Mouse (Mus musculus): ENCODE measurements at regions not wholly inside any gene's neighbourhood (a gene's known extent, or its start where the extent isn't known, plus 50 kb on each side); places are given as distances from the start of the nearest gene placed in this dataset.

DNA sequence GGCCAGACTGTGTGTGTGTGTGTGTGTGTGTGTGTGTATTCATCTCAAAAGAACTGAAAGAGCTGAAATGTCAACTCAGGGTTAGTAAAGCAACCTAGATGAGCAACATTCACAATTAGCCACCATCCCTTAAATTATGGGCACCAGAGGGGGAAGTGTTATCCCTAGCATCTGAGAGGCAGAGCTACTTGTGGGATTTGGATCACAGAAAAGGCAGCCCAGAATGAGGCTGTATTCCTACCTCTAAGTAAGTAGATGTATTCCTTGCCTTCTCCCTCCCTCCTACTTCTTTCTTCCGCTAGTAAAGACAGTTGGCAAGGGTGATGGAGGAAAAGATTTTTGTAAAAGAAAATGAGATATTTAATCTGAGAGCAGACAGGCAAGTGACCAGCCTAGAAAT lies 131.6 kb downstream of the Emp1 start:
- H3K9ac ChIP-seq (ENCODE audit: control insufficient read depth, low read depth, low read length, poor library complexity, severe bottlenecking): no peak overlapping the region
- H3K4me1 ChIP-seq (ENCODE audit: control insufficient read depth in 1 of 2, insufficient read depth in 2 of 2, low read length in 2 of 2): no peaks in the 10 kb centered on the region
- TF ChIP-seq TBP (IDR thresholded peaks at IDR 0.05; ENCODE audit: low read depth, low read length) (no peak), MEF2A (IDR thresholded peaks at IDR 0.05; ENCODE audit: extremely low read depth, insufficient replicate concordance, low read depth, low read length, poor library complexity, severe bottlenecking) (no peak), KAT2A (conservative IDR thresholded peaks at IDR 0.05; ENCODE audit: low read depth, low read length) (no peak), ZMIZ1 (IDR thresholded peaks at IDR 0.05; ENCODE audit: low read depth, low read length) (no peak), MAZ (IDR thresholded peaks at IDR 0.05; ENCODE audit: low read depth, low read length) (no peak), RAD21 (IDR thresholded peaks at IDR 0.05; ENCODE audit: low read depth, low read length) (no peak), MAFK (IDR thresholded peaks at IDR 0.05; ENCODE audit: borderline replicate concordance, low read depth, low read length) (no peak), CTCF (IDR thresholded peaks at IDR 0.05 in 2 of 3, conservative IDR thresholded peaks at IDR 0.05 in 1 of 3; ENCODE audit: control insufficient read depth in 1 of 3, insufficient read depth in 1 of 3, low read depth in 2 of 3, low read length in 3 of 3, poor library complexity in 1 of 3, severe bottlenecking in 1 of 3) (no peak), MAX (IDR thresholded peaks at IDR 0.05; ENCODE audit: low read length) (no peak), TAL1 (IDR thresholded peaks at IDR 0.05; ENCODE audit: low read length) (no peak), USF2 (IDR thresholded peaks at IDR 0.05; ENCODE audit: borderline replicate concordance in 1 of 2, insufficient read depth in 1 of 2, low read depth in 1 of 2, low read length in 2 of 2) (no peak), ETS1 (IDR thresholded peaks at IDR 0.05; ENCODE audit: low read depth, low read length) (no peak), POLR2AphosphoS2 (IDR thresholded peaks at IDR 0.05; ENCODE audit: low read length) (no peak), MYB (IDR thresholded peaks at IDR 0.05; ENCODE audit: low read depth, low read length) (no peak), UBTF (IDR thresholded peaks at IDR 0.05; ENCODE audit: borderline replicate concordance, insufficient read depth, low read depth, low read length) (no peak), CHD1 (IDR thresholded peaks at IDR 0.05; ENCODE audit: low read depth, low read length) (no peak), CHD2 (IDR thresholded peaks at IDR 0.05; ENCODE audit: low read length) (no peak), EP300 (IDR thresholded peaks at IDR 0.05; ENCODE audit: low read depth in 1 of 2, low read length in 2 of 2) (no peak)
- H3K9me3 ChIP-seq (replicated peaks; ENCODE audit: insufficient read depth, low read length): no peaks in the 10 kb centered on the region
- H3K27ac ChIP-seq (ENCODE audit: control insufficient read depth, low read depth, low read length): no peak overlapping the region
- no peaks in the 10 kb centered on the region for H3K36me3 ChIP-seq (ENCODE audit: control insufficient read depth in 1 of 2, insufficient read depth in 2 of 2, low read length in 2 of 2)
- H3K4me3 ChIP-seq (ENCODE audit: control insufficient read depth in 1 of 2, insufficient read depth in 1 of 2, low read depth in 2 of 2, low read length in 2 of 2): no peak overlapping the region
- H3K79me2 ChIP-seq (ENCODE audit: control insufficient read depth, insufficient read depth, low read length, poor library complexity): no peaks in the 10 kb centered on the region
- no peaks in the 10 kb centered on the region for H3K27me3 ChIP-seq (ENCODE audit: control insufficient read depth in 1 of 2, insufficient read depth in 2 of 2, low read length in 2 of 2)
- DNase-seq (ENCODE audit: low read depth, low spot score): no peak

DNA sequence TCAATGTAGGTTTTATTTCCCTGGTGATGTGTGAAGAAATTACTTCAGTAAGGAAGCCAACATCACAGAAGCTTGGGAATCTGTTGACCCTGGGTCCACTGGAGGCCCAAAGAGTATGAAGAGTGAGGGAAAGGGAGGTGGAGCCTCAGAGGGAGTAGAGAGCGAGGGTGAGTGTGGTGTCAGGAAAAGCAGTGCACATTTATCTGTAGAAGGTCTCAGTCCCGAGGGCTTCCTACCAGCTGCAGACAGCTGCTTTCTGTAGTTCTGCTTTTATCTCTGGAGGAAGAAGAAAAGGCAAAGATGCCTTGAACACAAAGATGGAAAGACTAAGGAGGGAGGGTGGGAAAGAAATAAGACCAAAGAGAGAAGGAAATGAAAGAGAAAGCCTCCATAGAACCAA lies 133.5 kb downstream of the Emp1 start:
- Histone ChIP-seq H3K9me3 (replicated peaks; ENCODE audit: insufficient read depth, low read length) (no peaks in the 10 kb centered on the region), H3K9ac (ENCODE audit: control insufficient read depth, low read depth, low read length, poor library complexity, severe bottlenecking) (no peak overlapping the region), H3K4me1 (ENCODE audit: control insufficient read depth in 1 of 2, insufficient read depth in 2 of 2, low read length in 2 of 2) (no peaks in the 10 kb centered on the region), H3K79me2 (ENCODE audit: control insufficient read depth, insufficient read depth, low read length, poor library complexity) (no peaks in the 10 kb centered on the region), H3K27me3 (ENCODE audit: control insufficient read depth in 1 of 2, insufficient read depth in 2 of 2, low read length in 2 of 2) (no peaks in the 10 kb centered on the region), H3K4me3 (ENCODE audit: control insufficient read depth in 1 of 2, insufficient read depth in 1 of 2, low read depth in 2 of 2, low read length in 2 of 2) (no peak overlapping the region), H3K27ac (ENCODE audit: control insufficient read depth, low read depth, low read length) (no peak overlapping the region), H3K36me3 (ENCODE audit: control insufficient read depth in 1 of 2, insufficient read depth in 2 of 2, low read length in 2 of 2) (no peaks in the 10 kb centered on the region)
- TF ChIP-seq SMC3 (IDR thresholded peaks at IDR 0.05; ENCODE audit: low read depth, low read length): no peak
- no peak for TF ChIP-seq RAD21 (IDR thresholded peaks at IDR 0.05; ENCODE audit: low read depth, low read length)
- TF ChIP-seq RCOR1 (IDR thresholded peaks at IDR 0.05; ENCODE audit: low read depth, low read length): no peak
- no peak for TF ChIP-seq TCF12 (IDR thresholded peaks at IDR 0.05; ENCODE audit: low read depth, low read length)
- TF ChIP-seq CTCF (IDR thresholded peaks at IDR 0.05 in 2 of 3, conservative IDR thresholded peaks at IDR 0.05 in 1 of 3; ENCODE audit: control insufficient read depth in 1 of 3, insufficient read depth in 1 of 3, low read depth in 2 of 3, low read length in 3 of 3, poor library complexity in 1 of 3, severe bottlenecking in 1 of 3): no peak
- no peak for TF ChIP-seq MYC (IDR thresholded peaks at IDR 0.05; ENCODE audit: low read depth, low read length)
- no peak for TF ChIP-seq NELFE (IDR thresholded peaks at IDR 0.05; ENCODE audit: low read depth, low read length)
- TF ChIP-seq USF2 (IDR thresholded peaks at IDR 0.05; ENCODE audit: borderline replicate concordance in 1 of 2, insufficient read depth in 1 of 2, low read depth in 1 of 2, low read length in 2 of 2): no peak
- TF ChIP-seq POLR2A (IDR thresholded peaks at IDR 0.05; ENCODE audit: control insufficient read depth in 1 of 2, insufficient read depth in 1 of 2, low read depth in 1 of 2, low read length in 2 of 2, poor library complexity in 1 of 2): no peak
- TF ChIP-seq GATA1 (IDR thresholded peaks at IDR 0.05; ENCODE audit: low read depth, low read length): no peak
- DNase-seq (ENCODE audit: low read depth, low spot score): no peak

All from MEL (cell line).